Mouse (Mus musculus) small intestine, adult 2 months (tissue): ENCODE results near the gene Zfp36l2.

ENCODE experiments used
- CTCF ChIP-seq: fragments of 200-500 bp; IDR thresholded peaks from 2 replicates; pipeline ENCODE4 v1.5.1; 2012; ENCODE audit warnings: low read depth, mild to moderate bottlenecking, control low read depth, inconsistent platforms, low read length, moderate library complexity, mixed read lengths; ENCODE audit not compliant: insufficient replicate concordance, insufficient read length; ENCODE audit errors: extremely low read depth
- POLR2A ChIP-seq: fragments of 200-500 bp; IDR thresholded peaks from 2 replicates; pipeline ENCODE4 v1.6.1; 2012; ENCODE audit warnings: low read depth, mild to moderate bottlenecking, control low read depth, inconsistent platforms, low read length, moderate library complexity

- TF ChIP-seq POLR2A = no peak
- TF ChIP-seq CTCF = no peak
Measured at GRCm38 (mm10) chr17:84148499-84149484, 39.0 kb downstream of the Zfp36l2 start.
